Mouse (Mus musculus) induced T-regulatory cell, adult 2 months (primary cell): ENCODE measurements around the gene Smok3a.
"Not testable (repeated sequence)": the region's sequence is repeated elsewhere in the genome, so short reads cannot be mapped to it uniquely, and the experiment has no call there.

Source experiments
- DNase-seq: peaks from one replicate; pipeline ENCODE4 v3.0.0-alpha.2; 2012; ENCODE audit warnings: low read depth

Gene Smok3a

GRCm38 (mm10) chr5:138020961-138021479, at the start of gene Smok3a, which contains the start of gene Smok3b:
Smok3a (plus strand) TSS chr5:138021261.
Smok3b (plus strand) TSS chr5:138021429.
- not testable (repeated sequence) for DNase-seq

GRCm38 (mm10) chr5:137973161-137973560, 47.9 kb upstream of the Smok3a start:
- DNase-seq = peak; percentile 21

GRCm38 (mm10) chr5:137973738-137974137, 47.3 kb upstream of the Smok3a start:
- peak; percentile 9 for DNase-seq

GRCm38 (mm10) chr5:137974724-137975123, 46.3 kb upstream of the Smok3a start:
- DNase-seq = no peak

- DNase-seq = no peak
Measured at GRCm38 (mm10) chr5:137975434-137975833, 45.6 kb upstream of the Smok3a start.

GRCm38 (mm10) chr5:137977291-137977690, 43.8 kb upstream of the Smok3a start:
- DNase-seq = no peak

- DNase-seq = no peak
Measured at GRCm38 (mm10) chr5:137979081-137979480, 42.0 kb upstream of the Smok3a start.

GRCm38 (mm10) chr5:137981300-137981699, 39.8 kb upstream of the Smok3a start, which contains the start of gene Azgp1:
Azgp1 (plus strand) TSS chr5:137981520.
- no peak for DNase-seq

GRCm38 (mm10) chr5:137986351-137986750, 34.7 kb upstream of the Smok3a start:
- no peak for DNase-seq

- DNase-seq = no peak
Measured at GRCm38 (mm10) chr5:138009437-138009836, 11.6 kb upstream of the Smok3a start.

- no peak for DNase-seq
Measured at GRCm38 (mm10) chr5:138012382-138012781, 8.7 kb upstream of the Smok3a start.

- DNase-seq = no peak
Measured at GRCm38 (mm10) chr5:138016530-138016929, 4.5 kb upstream of the Smok3a start.

GRCm38 (mm10) chr5:138016997-138017396, 4.1 kb upstream of the Smok3a start:
- no peak for DNase-seq

GRCm38 (mm10) chr5:138019577-138019976, 1.5 kb upstream of the Smok3a start:
- DNase-seq = not testable (repeated sequence)

- DNase-seq = not testable (repeated sequence)
Measured at GRCm38 (mm10) chr5:138052894-138053293, 31.8 kb downstream of the Smok3a start, which contains the start of gene Smok3c. Smok3c (plus strand) TSS chr5:138053194.

GRCm38 (mm10) chr5:138073803-138074202, 52.7 kb downstream of the Smok3a start:
- no peak for DNase-seq

GRCm38 (mm10) chr5:138075684-138076083, 54.6 kb downstream of the Smok3a start:
- no peak for DNase-seq

- no peak for DNase-seq
Measured at GRCm38 (mm10) chr5:138076148-138076547, 55.1 kb downstream of the Smok3a start.

- no peak for DNase-seq
Measured at GRCm38 (mm10) chr5:138080456-138080855, 59.4 kb downstream of the Smok3a start.

- no peak for DNase-seq
Measured at GRCm38 (mm10) chr5:138081446-138081845, 60.4 kb downstream of the Smok3a start.

GRCm38 (mm10) chr5:138083318-138083900, 62.3 kb downstream of the Smok3a start:
- no peak for DNase-seq

- DNase-seq = no peak
Measured at GRCm38 (mm10) chr5:138083936-138084335, 62.9 kb downstream of the Smok3a start.
